Mouse (Mus musculus): ENCODE results near the gene Tvp23b. TPM values are rescaled to one million over a fixed set of nuclear protein-coding genes. Genes with fewer than 3 reads are reported as not detected.

Gene Tvp23b
- total and polyA plus RNA-seq, 3 experiments: 24.3 to 40.0 TPM; not detected in 1

DNA sequence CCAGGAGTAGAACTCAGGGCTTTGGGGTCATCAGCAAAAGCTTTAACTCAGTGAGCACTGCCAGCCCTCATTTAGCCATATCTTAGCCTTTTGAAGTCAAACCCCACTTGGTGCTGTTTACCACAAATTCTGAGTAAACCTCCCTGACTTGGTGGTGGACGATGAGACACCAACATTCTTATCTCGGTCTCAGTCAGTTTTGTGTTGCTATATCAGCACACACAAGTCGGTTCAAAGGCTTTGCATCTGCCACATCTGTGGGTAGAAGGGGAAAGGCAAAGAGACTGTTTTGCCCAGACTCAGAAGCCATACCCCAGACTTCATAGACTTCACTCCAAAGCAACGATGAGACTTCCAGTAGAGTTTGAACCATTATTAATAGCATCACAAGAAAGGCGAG lies 34.7 kb upstream of the Tvp23b start:
- Histone ChIP-seq H3K27ac (ENCODE audit: control insufficient read depth, low read depth, low read length) (no peak overlapping the region), H3K27me3 (ENCODE audit: control insufficient read depth in 1 of 2, insufficient read depth in 2 of 2, low read length in 2 of 2) (peaks cover 0 to 2% of the 10 kb centered on the region in 2 experiments; a peak in 1 of 4 replicates), H3K4me1 (ENCODE audit: control insufficient read depth in 1 of 2, insufficient read depth in 2 of 2, low read length in 2 of 2) (no peaks in the 10 kb centered on the region), H3K4me3 (ENCODE audit: control insufficient read depth in 1 of 2, insufficient read depth in 1 of 2, low read depth in 2 of 2, low read length in 2 of 2) (no peak overlapping the region), H3K79me2 (ENCODE audit: control insufficient read depth, insufficient read depth, low read length, poor library complexity) (no peaks in the 10 kb centered on the region), H3K9ac (ENCODE audit: control insufficient read depth, low read depth, low read length, poor library complexity, severe bottlenecking) (no peak overlapping the region), H3K9me3 (replicated peaks; ENCODE audit: insufficient read depth, low read length) (no peaks in the 10 kb centered on the region), H3K36me3 (ENCODE audit: control insufficient read depth in 1 of 2, insufficient read depth in 2 of 2, low read length in 2 of 2) (no peaks in the 10 kb centered on the region)
- no peak for TF ChIP-seq TBP (IDR thresholded peaks at IDR 0.05; ENCODE audit: low read depth, low read length)
- TF ChIP-seq ZMIZ1 (IDR thresholded peaks at IDR 0.05; ENCODE audit: low read depth, low read length): no peak
- TF ChIP-seq USF2 (IDR thresholded peaks at IDR 0.05; ENCODE audit: borderline replicate concordance in 1 of 2, insufficient read depth in 1 of 2, low read depth in 1 of 2, low read length in 2 of 2): no peak
- no peak for TF ChIP-seq ETS1 (IDR thresholded peaks at IDR 0.05; ENCODE audit: low read depth, low read length)
- no peak for TF ChIP-seq GATA1 (IDR thresholded peaks at IDR 0.05; ENCODE audit: low read depth, low read length)
- no peak for TF ChIP-seq ELF1 (IDR thresholded peaks at IDR 0.05; ENCODE audit: low read depth, low read length)
- TF ChIP-seq SMC3 (IDR thresholded peaks at IDR 0.05; ENCODE audit: low read depth, low read length): no peak
- no peak for TF ChIP-seq POLR2AphosphoS2 (IDR thresholded peaks at IDR 0.05; ENCODE audit: low read length)
- TF ChIP-seq ZNF384 (IDR thresholded peaks at IDR 0.05; ENCODE audit: low read depth, low read length): no peak
- no peak for TF ChIP-seq POLR2A (IDR thresholded peaks at IDR 0.05; ENCODE audit: control insufficient read depth in 1 of 2, insufficient read depth in 1 of 2, low read depth in 1 of 2, low read length in 2 of 2, poor library complexity in 1 of 2)
- TF ChIP-seq CHD1 (IDR thresholded peaks at IDR 0.05; ENCODE audit: low read depth, low read length): no peak
- TF ChIP-seq TCF12 (IDR thresholded peaks at IDR 0.05; ENCODE audit: low read depth, low read length): no peak
- no peak for TF ChIP-seq CHD2 (IDR thresholded peaks at IDR 0.05; ENCODE audit: low read length)
- TF ChIP-seq NRF1 (IDR thresholded peaks at IDR 0.05; ENCODE audit: insufficient read depth, low read depth, low read length, poor library complexity, severe bottlenecking): no peak
- TF ChIP-seq MXI1 (IDR thresholded peaks at IDR 0.05; ENCODE audit: low read depth, low read length): no peak
- no peak for TF ChIP-seq MYC (IDR thresholded peaks at IDR 0.05; ENCODE audit: low read depth, low read length)
- no peak for TF ChIP-seq GABPA (IDR thresholded peaks at IDR 0.05; ENCODE audit: low read depth, low read length)
- TF ChIP-seq RCOR1 (IDR thresholded peaks at IDR 0.05; ENCODE audit: low read depth, low read length): no peak
- no peak for TF ChIP-seq MAX (IDR thresholded peaks at IDR 0.05; ENCODE audit: low read length)
- no peak for DNase-seq (ENCODE audit: low read depth, low spot score)

DNA sequence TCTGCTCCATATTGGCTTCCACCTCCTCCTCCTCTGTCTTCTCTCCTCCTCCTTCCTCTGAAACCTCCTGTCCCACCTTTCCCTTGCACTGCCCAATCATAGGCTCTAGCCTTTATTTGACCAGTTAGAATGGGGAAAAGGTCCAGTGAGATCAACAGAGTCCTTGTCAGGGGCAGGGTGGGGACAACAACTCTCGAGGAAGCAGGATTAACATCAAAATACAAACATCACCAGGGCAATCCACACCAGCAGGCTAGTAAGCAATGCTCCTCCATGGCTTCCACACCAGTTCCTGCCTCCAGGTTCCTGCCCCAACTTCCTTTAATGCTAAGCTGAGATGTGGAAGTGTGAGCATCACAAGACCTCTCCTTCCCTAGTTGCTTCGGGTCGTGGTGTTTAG lies 33.5 kb upstream of the Tvp23b start:
- Histone ChIP-seq H3K27me3 (ENCODE audit: control insufficient read depth in 1 of 2, insufficient read depth in 2 of 2, low read length in 2 of 2) (peaks cover 0 to 4% of the 10 kb centered on the region in 2 experiments; a peak in 2 of 4 replicates), H3K4me1 (ENCODE audit: control insufficient read depth in 1 of 2, insufficient read depth in 2 of 2, low read length in 2 of 2) (no peaks in the 10 kb centered on the region), H3K27ac (ENCODE audit: control insufficient read depth, low read depth, low read length) (no peak overlapping the region), H3K4me3 (ENCODE audit: control insufficient read depth in 1 of 2, insufficient read depth in 1 of 2, low read depth in 2 of 2, low read length in 2 of 2) (no peak overlapping the region), H3K36me3 (ENCODE audit: control insufficient read depth in 1 of 2, insufficient read depth in 2 of 2, low read length in 2 of 2) (no peaks in the 10 kb centered on the region), H3K79me2 (ENCODE audit: control insufficient read depth, insufficient read depth, low read length, poor library complexity) (no peaks in the 10 kb centered on the region), H3K9ac (ENCODE audit: control insufficient read depth, low read depth, low read length, poor library complexity, severe bottlenecking) (no peak overlapping the region), H3K9me3 (replicated peaks; ENCODE audit: insufficient read depth, low read length) (no peaks in the 10 kb centered on the region)
- TF ChIP-seq TBP (IDR thresholded peaks at IDR 0.05; ENCODE audit: low read depth, low read length) (no peak), POLR2AphosphoS5 (IDR thresholded peaks at IDR 0.05; ENCODE audit: borderline replicate concordance, low read depth, low read length) (no peak), NELFE (IDR thresholded peaks at IDR 0.05; ENCODE audit: low read depth, low read length) (no peak), MYB (IDR thresholded peaks at IDR 0.05; ENCODE audit: low read depth, low read length) (no peak), BHLHE40 (IDR thresholded peaks at IDR 0.05; ENCODE audit: borderline replicate concordance, low read depth, low read length) (no peak), JUND (IDR thresholded peaks at IDR 0.05; ENCODE audit: low read depth, low read length) (no peak), ELF1 (IDR thresholded peaks at IDR 0.05; ENCODE audit: low read depth, low read length) (no peak), ZC3H11A (IDR thresholded peaks at IDR 0.05; ENCODE audit: low read depth, low read length) (no peak), SMC3 (IDR thresholded peaks at IDR 0.05; ENCODE audit: low read depth, low read length) (no peak), E2F4 (IDR thresholded peaks at IDR 0.05; ENCODE audit: borderline replicate concordance, low read depth, low read length) (no peak), MAFK (IDR thresholded peaks at IDR 0.05; ENCODE audit: borderline replicate concordance, low read depth, low read length) (no peak), CTCF (IDR thresholded peaks at IDR 0.05 in 2 of 3, conservative IDR thresholded peaks at IDR 0.05 in 1 of 3; ENCODE audit: control insufficient read depth in 1 of 3, insufficient read depth in 1 of 3, low read depth in 2 of 3, low read length in 3 of 3, poor library complexity in 1 of 3, severe bottlenecking in 1 of 3) (no peak), HCFC1 (IDR thresholded peaks at IDR 0.05; ENCODE audit: low read depth, low read length) (no peak), RAD21 (IDR thresholded peaks at IDR 0.05; ENCODE audit: low read depth, low read length) (no peak), EP300 (IDR thresholded peaks at IDR 0.05; ENCODE audit: low read depth in 1 of 2, low read length in 2 of 2) (no peak), MAX (IDR thresholded peaks at IDR 0.05; ENCODE audit: low read length) (no peak), CHD1 (IDR thresholded peaks at IDR 0.05; ENCODE audit: low read depth, low read length) (no peak)
- no peak for DNase-seq (ENCODE audit: low read depth, low spot score)

Data from MEL (cell line).